Mouse (Mus musculus) lung, adult 2 months (tissue): Measurements from ENCODE around the gene Cxcr2.

Experiments
- CTCF ChIP-seq: fragments of 200-500 bp; IDR thresholded peaks from 2 replicates; pipeline ENCODE4 v1.5.1; 2011; ENCODE audit warnings: mild to moderate bottlenecking, low read length, control low read depth; ENCODE audit not compliant: insufficient read depth
- POLR2A ChIP-seq: fragments of 200-500 bp; IDR thresholded peaks from 2 replicates; pipeline ENCODE4 v1.6.1; 2011; ENCODE audit warnings: low read depth, mild to moderate bottlenecking, control low read depth, low read length, borderline replicate concordance; ENCODE audit errors: extremely low read depth

GRCm38 (mm10) chr1:74123215-74123614 is 30.6 kb upstream of the Cxcr2 start:
- TF ChIP-seq CTCF (no peak), POLR2A (no peak)
